Mouse (Mus musculus) CH12.LX (cell line): ENCODE data around the gene Gm20422. TPM values are rescaled to one million over a fixed set of nuclear protein-coding genes. Genes with fewer than 3 reads are reported as not detected.

Experiments
- DNase-seq: peaks from one replicate; pipeline ENCODE4 v3.0.0-alpha.2; 2013; ENCODE audit errors: extremely low read depth
- H3K27ac ChIP-seq: 2 replicates; pipeline ENCODE4 v1.5.1; 2012; ENCODE audit warnings: low read depth, mild to moderate bottlenecking, control low read depth, moderate library complexity; ENCODE audit not compliant: insufficient read depth
- H3K27me3 ChIP-seq: replicated peaks from 2 replicates; pipeline ENCODE3; 2012; ENCODE audit warnings: inconsistent platforms
- H3K36me3 ChIP-seq, 2 experiments: replicated peaks in 1 of 2; 2 replicates each; pipeline versions ENCODE3 to v1.6.1; 2012; ENCODE audit warnings: inconsistent platforms in 1 of 2, low read length in 1 of 2, mild to moderate bottlenecking in 1 of 2, mixed read lengths in 1 of 2, moderate library complexity in 1 of 2; ENCODE audit not compliant: control insufficient read depth in 1 of 2, insufficient read depth in 1 of 2
- H3K4me1 ChIP-seq, 2 experiments: 2 replicates each; pipeline ENCODE4 v1.6.1; 2012; ENCODE audit warnings: inconsistent platforms in 1 of 2, moderate library complexity in 1 of 2; ENCODE audit not compliant: insufficient read depth in 2 of 2, control insufficient read depth in 1 of 2
- H3K4me2 ChIP-seq: 2 replicates; pipeline ENCODE4 v1.6.1; 2012; ENCODE audit warnings: low read depth, mild to moderate bottlenecking, control low read depth; ENCODE audit not compliant: poor library complexity, insufficient read depth, severe bottlenecking
- H3K4me3 ChIP-seq, 3 experiments: fragments of 150-350 bp in 1 of 3; sonication (generic) in 1 of 3; replicated peaks in 1 of 3; 2 replicates each; pipeline versions ENCODE3 to v1.5.1; 2011 to 2012; ENCODE audit warnings: low read depth in 2 of 3, low read length in 2 of 3, mild to moderate bottlenecking in 2 of 3, moderate library complexity in 2 of 3, control low read depth in 1 of 3, improper control_type of control experiment in 1 of 3, inconsistent platforms in 1 of 3, mixed read lengths in 1 of 3; ENCODE audit not compliant: poor library complexity in 1 of 3
- H3K79me2 ChIP-seq: replicated peaks from 2 replicates; pipeline ENCODE4 v1.6.1; 2012; ENCODE audit warnings: mild to moderate bottlenecking, moderate library complexity; ENCODE audit not compliant: control insufficient read depth, poor library complexity, insufficient read depth, severe bottlenecking; ENCODE audit errors: extremely low read depth
- H3K9ac ChIP-seq: 2 replicates; pipeline ENCODE4 v1.6.1; 2012; ENCODE audit warnings: low read depth, mild to moderate bottlenecking, control low read depth, moderate library complexity; ENCODE audit not compliant: insufficient read depth
- H3K9me3 ChIP-seq: replicated peaks from 2 replicates; pipeline ENCODE3; 2012; ENCODE audit warnings: low read length, inconsistent platforms, mixed read lengths
- BHLHE40 ChIP-seq: IDR thresholded peaks from 2 replicates; pipeline ENCODE4 v1.6.1; 2011; ENCODE audit warnings: mild to moderate bottlenecking, low read depth, low read length, improper control_type of control experiment
- CHD1 ChIP-seq: IDR thresholded peaks from 2 replicates; pipeline ENCODE4 v1.6.1; 2012; ENCODE audit warnings: low read depth, low read length, improper control_type of control experiment, inconsistent platforms
- CTCF ChIP-seq, 2 experiments: IDR thresholded peaks in 1 of 2; conservative IDR thresholded peaks in 1 of 2; 2 replicates each; pipeline ENCODE4 v1.5.1; 2011 to 2012; ENCODE audit warnings: low read depth in 2 of 2, low read length in 2 of 2, improper control_type of control experiment in 1 of 2, inconsistent platforms in 1 of 2, mild to moderate bottlenecking in 1 of 2, moderate library complexity in 1 of 2
- E2F4 ChIP-seq: IDR thresholded peaks from 2 replicates; pipeline ENCODE4 v1.6.1; 2011; ENCODE audit warnings: low read depth, low read length, improper control_type of control experiment; ENCODE audit not compliant: insufficient replicate concordance
- ETS1 ChIP-seq: conservative IDR thresholded peaks from 2 replicates; pipeline ENCODE4 v1.6.1; 2012; ENCODE audit warnings: low read depth, mild to moderate bottlenecking, inconsistent platforms, low read length, improper control_type of control experiment, moderate library complexity
- GABPA ChIP-seq: IDR thresholded peaks from 2 replicates; pipeline ENCODE4 v1.6.1; 2012; ENCODE audit warnings: low read depth, low read length, improper control_type of control experiment, inconsistent platforms; ENCODE audit not compliant: insufficient replicate concordance
- IRF4 ChIP-seq: IDR thresholded peaks from 2 replicates; pipeline ENCODE4 v1.6.1; 2014; ENCODE audit warnings: low read depth, mild to moderate bottlenecking, inconsistent platforms, low read length, improper control_type of control experiment
- MAFK ChIP-seq: IDR thresholded peaks from 2 replicates; pipeline ENCODE4 v1.6.1; 2011; ENCODE audit warnings: low read length, improper control_type of control experiment; ENCODE audit not compliant: insufficient replicate concordance
- MAZ ChIP-seq: IDR thresholded peaks from 2 replicates; pipeline ENCODE4 v1.6.1; 2012; ENCODE audit warnings: low read depth, mild to moderate bottlenecking, inconsistent platforms, low read length, improper control_type of control experiment, moderate library complexity
- MEF2A ChIP-seq: IDR thresholded peaks from 2 replicates; pipeline ENCODE4 v1.6.1; 2014; ENCODE audit warnings: low read depth, mild to moderate bottlenecking, inconsistent platforms, low read length, improper control_type of control experiment, borderline replicate concordance
- PAX5 ChIP-seq: IDR thresholded peaks from 2 replicates; pipeline ENCODE4 v1.6.1; 2012; ENCODE audit warnings: low read length, inconsistent platforms, mixed read lengths
- RCOR1 ChIP-seq: conservative IDR thresholded peaks from 2 replicates; pipeline ENCODE4 v1.6.1; 2012; ENCODE audit warnings: low read depth, mild to moderate bottlenecking, inconsistent platforms, low read length, improper control_type of control experiment
- TBP ChIP-seq: conservative IDR thresholded peaks from 2 replicates; pipeline ENCODE4 v1.6.1; 2011; ENCODE audit warnings: low read depth, low read length, improper control_type of control experiment
- TCF12 ChIP-seq: IDR thresholded peaks from 2 replicates; pipeline ENCODE4 v1.6.1; 2014; ENCODE audit warnings: low read depth, mild to moderate bottlenecking, inconsistent platforms, low read length, improper control_type of control experiment
- UBTF ChIP-seq: IDR thresholded peaks from 2 replicates; pipeline ENCODE4 v1.6.1; 2012; ENCODE audit warnings: low read depth, mild to moderate bottlenecking, inconsistent platforms, low read length, improper control_type of control experiment, moderate library complexity
- USF1 ChIP-seq: IDR thresholded peaks from 2 replicates; pipeline ENCODE4 v1.6.1; 2014; ENCODE audit warnings: low read depth, mild to moderate bottlenecking, inconsistent platforms, low read length, improper control_type of control experiment
- USF2 ChIP-seq: conservative IDR thresholded peaks from 2 replicates; pipeline ENCODE4 v1.6.1; 2011; ENCODE audit warnings: low read depth, low read length, improper control_type of control experiment
- ZMIZ1 ChIP-seq: IDR thresholded peaks from 2 replicates; pipeline ENCODE4 v1.6.1; 2012; ENCODE audit warnings: low read depth, mild to moderate bottlenecking, inconsistent platforms, low read length, improper control_type of control experiment
- ZNF384 ChIP-seq: IDR thresholded peaks from 2 replicates; pipeline ENCODE4 v1.6.1; 2012; ENCODE audit warnings: low read depth, low read length, improper control_type of control experiment, inconsistent platforms
- dilution Hi-C: fragments of 300-500 bp; cut with MboI; formaldehyde crosslinking; loops from 2 replicates; pipeline ENCODE4 v1.14.3; 2020; ENCODE audit warnings: low sequenced_read_pairs; ENCODE audit not compliant: extremely low pct_unique_long_range_greater_than_20kb, extremely low pct_ligation_motif_present
- in situ Hi-C: fragments of 300-500 bp; cut with MboI; formaldehyde crosslinking; loops from 3 replicates; pipeline ENCODE4 v1.14.3; 2019; ENCODE audit warnings: low sequenced_read_pairs, low pct_ligation_motif_present, low pct_unique_long_range_greater_than_20kb, mixed read lengths
- polyA plus RNA-seq: library from polyadenylated mRNA; unstranded; fragments of >175 nt; gene quantifications from 2 replicates; pipeline ENCODE4 v1.2.1, GENCODE M21; 2012; ENCODE audit warnings: low read depth; ENCODE audit not compliant: insufficient read length
- total RNA-seq, 2 experiments: library from RNA; depleted of rRNA; stranded (reverse); fragments of 300-350 nt in 1 of 2; fragments of >200 nt in 1 of 2; gene quantifications; 2 replicates each; pipeline ENCODE4 v1.2.3; 2012 to 2014

Gm20422 gene
- total and polyA plus RNA-seq, 3 experiments: 1.4 to 2.0 (median 1.6) TPM

DNA sequence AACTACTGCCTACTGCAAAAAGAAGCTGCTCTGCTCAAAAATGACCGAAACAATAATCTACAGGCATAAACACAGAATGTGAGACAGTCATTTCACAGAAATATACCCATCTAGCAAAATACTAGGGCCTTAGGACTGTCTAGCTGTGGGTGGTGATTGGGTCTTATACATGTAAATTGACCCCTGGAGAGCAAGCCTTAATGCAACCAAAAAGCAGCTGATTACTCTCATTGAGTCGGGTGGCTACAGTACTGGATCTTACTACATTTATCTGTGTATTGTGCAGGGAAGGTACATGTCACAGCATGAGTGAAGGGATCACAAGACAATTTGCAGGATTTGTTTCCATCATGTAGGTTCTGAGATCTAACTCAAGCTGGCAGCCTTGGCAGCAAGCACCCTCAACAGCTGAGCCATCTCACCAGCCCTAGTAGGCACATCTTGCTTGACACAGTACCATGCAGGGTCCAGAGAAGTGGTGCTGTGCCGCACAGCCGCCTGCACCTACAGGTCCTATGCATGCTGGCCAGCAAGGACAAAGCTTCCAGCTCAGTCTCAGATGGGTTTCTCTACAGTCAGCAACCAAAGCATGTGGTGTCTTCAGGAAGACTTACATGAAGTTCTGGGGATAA lies 12.8 kb downstream of the Gm20422 start:
- dilution Hi-C loops: no loop called here
- no peaks in the 10 kb centered on the region for H3K79me2 ChIP-seq
- TF ChIP-seq ETS1: no peak
- TF ChIP-seq ZMIZ1: no peak
- TF ChIP-seq USF1: no peak
- TF ChIP-seq MAZ: no peak
- TF ChIP-seq TCF12: no peak
- TF ChIP-seq CHD1: no peak
- TF ChIP-seq RCOR1: no peak
- TF ChIP-seq ZNF384: no peak
- TF ChIP-seq TBP: no peak
- no peak for TF ChIP-seq UBTF
- no peak for TF ChIP-seq GABPA
- TF ChIP-seq PAX5: no peak
- TF ChIP-seq MEF2A: no peak
- no peak for TF ChIP-seq IRF4
- no peak for TF ChIP-seq MAFK
- TF ChIP-seq USF2: no peak
- TF ChIP-seq BHLHE40: no peak
- no peak for TF ChIP-seq E2F4
- no peak overlapping the region for H3K27ac ChIP-seq
- peaks cover 7 to 17% of the 10 kb centered on the region in 2 experiments; a peak in 3 of 4 replicates for H3K4me1 ChIP-seq
- no peak for DNase-seq
- in situ Hi-C loops: no loop called here
- H3K9me3 ChIP-seq: peaks cover 12% of the 10 kb centered on the region
- H3K4me2 ChIP-seq: no peak overlapping the region
- peaks cover 53 to 81% of the 10 kb centered on the region in 2 experiments for H3K36me3 ChIP-seq
- H3K9ac ChIP-seq: no peak overlapping the region
- no peaks in the 10 kb centered on the region for H3K27me3 ChIP-seq
- no peak overlapping the region for H3K4me3 ChIP-seq

DNA sequence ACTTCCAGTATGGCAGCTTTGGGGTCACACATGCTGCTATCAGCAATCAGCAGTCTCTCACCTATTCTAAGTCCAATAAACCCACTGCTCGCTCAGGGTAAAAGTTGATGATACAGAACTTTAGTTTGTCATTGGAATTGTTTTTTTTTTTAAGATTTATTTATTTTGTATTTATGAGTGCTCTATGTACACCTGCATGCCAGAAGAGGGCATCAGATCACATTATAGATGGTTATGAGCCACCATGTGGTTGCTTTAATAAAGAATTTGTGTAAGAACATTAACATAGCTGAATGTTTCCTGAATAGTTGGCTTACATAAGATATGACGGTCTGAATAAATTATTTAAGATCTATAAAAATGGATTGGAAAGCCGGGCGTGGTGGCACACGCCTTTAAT lies 16.4 kb downstream of the Gm20422 start:
- TF ChIP-seq BHLHE40 (no peak), CTCF (conservative IDR thresholded peaks at IDR 0.05 in 1 of 2, IDR thresholded peaks at IDR 0.05 in 1 of 2; ENCODE audit: low read depth in 2 of 2, low read length in 2 of 2) (peak in 1 of 2 experiments; percentile 44; a peak in 2 of 4 replicates)
- TF ChIP-seq, all 38 proteins: peak for 1
- H3K9ac ChIP-seq: no peak overlapping the region
- DNase-seq: no peak
- H3K4me1 ChIP-seq: peaks cover 5 to 7% of the 10 kb centered on the region in 2 experiments; a peak in 3 of 4 replicates
- no peaks in the 10 kb centered on the region for H3K27me3 ChIP-seq
- H3K36me3 ChIP-seq: peaks cover 28 to 62% of the 10 kb centered on the region in 2 experiments
- no peak overlapping the region for H3K4me3 ChIP-seq
- dilution Hi-C loops: no loop called here
- H3K9me3 ChIP-seq: no peaks in the 10 kb centered on the region
- H3K27ac ChIP-seq: no peak overlapping the region
- H3K79me2 ChIP-seq: no peaks in the 10 kb centered on the region
- H3K4me2 ChIP-seq: no peak overlapping the region
- in situ Hi-C loops: no loop called here
